Mouse (Mus musculus): Measurements from ENCODE around the gene Atp2c2. TPM values are rescaled to one million over a fixed set of nuclear protein-coding genes. Genes with fewer than 3 reads are reported as not detected.

The Atp2c2 gene
- polyA plus RNA-seq, 1 experiment = 0.28 TPM

- 91% methylated on average over 9 of the region's 9 CpGs for WGBS
- DNase-seq = no peak
- Histone ChIP-seq H3K27ac (ENCODE audit: insufficient read depth, low read length) (no peak overlapping the region), H3K4me3 (replicated peaks; ENCODE audit: insufficient read depth, low read depth, low read length) (no peak overlapping the region), H3K4me1 (ENCODE audit: control insufficient read depth, insufficient read depth, low read length) (no peaks in the 10 kb centered on the region), H3K27me3 (ENCODE audit: control insufficient read depth, insufficient read depth, low read length) (no peaks in the 10 kb centered on the region)
- TF ChIP-seq POLR2A (IDR thresholded peaks at IDR 0.05; ENCODE audit: borderline replicate concordance, insufficient read depth, low read length) (no peak), CTCF (IDR thresholded peaks at IDR 0.05; ENCODE audit: borderline replicate concordance, insufficient read depth, low read depth, low read length) (no peak)
These were observed 7.3 kb downstream of the Atp2c2 start for GRCm38 (mm10) chr8:119707146-119707545.

DNA sequence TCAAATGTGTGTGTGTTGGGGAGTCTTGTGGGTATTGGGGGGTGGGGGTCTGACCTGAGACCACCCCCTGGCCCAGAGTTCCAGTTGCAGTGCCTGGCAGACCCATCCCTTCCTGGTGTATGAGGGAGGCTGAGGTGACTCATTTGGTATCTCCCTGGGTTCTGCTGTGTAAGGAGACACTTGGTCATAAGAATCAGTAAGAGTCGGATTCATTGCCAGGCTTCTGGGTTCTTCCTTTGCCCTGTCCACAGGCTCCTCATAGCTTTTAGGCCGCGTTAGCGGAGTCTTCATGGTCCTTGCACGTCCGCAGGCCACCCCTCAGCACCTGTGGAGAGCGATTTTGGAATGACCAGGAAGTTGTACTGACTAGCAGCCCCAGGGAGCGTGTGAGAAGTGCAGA, 8.7 kb downstream of the Atp2c2 start:
- TF ChIP-seq POLR2A (IDR thresholded peaks at IDR 0.05; ENCODE audit: borderline replicate concordance, insufficient read depth, low read length) (no peak), CTCF (IDR thresholded peaks at IDR 0.05; ENCODE audit: borderline replicate concordance, insufficient read depth, low read depth, low read length) (no peak)
- no peak for DNase-seq
- 87% methylated on average over 8 of the region's 8 CpGs for WGBS

GRCm38 (mm10) chr8:119708878-119709702, 9.3 kb downstream of the Atp2c2 start:
- DNase-seq = no peak
- 58% methylated on average over 14 of the region's 14 CpGs for WGBS

More for the DNA sequence above, 8.7 kb downstream of the Atp2c2 start:
- Histone ChIP-seq H3K4me1 (ENCODE audit: control insufficient read depth, insufficient read depth, low read length) (no peaks in the 10 kb centered on the region), H3K27ac (ENCODE audit: insufficient read depth, low read length) (no peak overlapping the region), H3K4me3 (replicated peaks; ENCODE audit: insufficient read depth, low read depth, low read length) (no peak overlapping the region), H3K27me3 (ENCODE audit: control insufficient read depth, insufficient read depth, low read length) (no peaks in the 10 kb centered on the region)

GRCm38 (mm10) chr8:119709703-119710093, 9.9 kb downstream of the Atp2c2 start:
- WGBS = 83% methylated on average over 11 of the region's 11 CpGs

More at GRCm38 (mm10) chr8:119708878-119709702, 9.3 kb downstream of the Atp2c2 start:
- Histone ChIP-seq H3K27ac (ENCODE audit: insufficient read depth, low read length) (no peak overlapping the region), H3K4me1 (ENCODE audit: control insufficient read depth, insufficient read depth, low read length) (no peaks in the 10 kb centered on the region), H3K4me3 (replicated peaks; ENCODE audit: insufficient read depth, low read depth, low read length) (no peak overlapping the region), H3K27me3 (ENCODE audit: control insufficient read depth, insufficient read depth, low read length) (no peaks in the 10 kb centered on the region)
- TF ChIP-seq POLR2A (IDR thresholded peaks at IDR 0.05; ENCODE audit: borderline replicate concordance, insufficient read depth, low read length) (no peak), CTCF (IDR thresholded peaks at IDR 0.05; ENCODE audit: borderline replicate concordance, insufficient read depth, low read depth, low read length) (no peak)

GRCm38 (mm10) chr8:119712226-119712625, 12.4 kb downstream of the Atp2c2 start:
- 84% methylated on average over 6 of the region's 6 CpGs for WGBS

More at GRCm38 (mm10) chr8:119709703-119710093, 9.9 kb downstream of the Atp2c2 start:
- TF ChIP-seq CTCF (IDR thresholded peaks at IDR 0.05; ENCODE audit: borderline replicate concordance, insufficient read depth, low read depth, low read length) (no peak), POLR2A (IDR thresholded peaks at IDR 0.05; ENCODE audit: borderline replicate concordance, insufficient read depth, low read length) (no peak)
- no peak overlapping the region for H3K27ac ChIP-seq (ENCODE audit: insufficient read depth, low read length)
- no peaks in the 10 kb centered on the region for H3K4me1 ChIP-seq (ENCODE audit: control insufficient read depth, insufficient read depth, low read length)
- H3K27me3 ChIP-seq (ENCODE audit: control insufficient read depth, insufficient read depth, low read length) = no peaks in the 10 kb centered on the region
- H3K4me3 ChIP-seq (replicated peaks; ENCODE audit: insufficient read depth, low read depth, low read length) = no peak overlapping the region
- no peak for DNase-seq

GRCm38 (mm10) chr8:119713421-119713820, 13.6 kb downstream of the Atp2c2 start:
- TF ChIP-seq CTCF (IDR thresholded peaks at IDR 0.05; ENCODE audit: borderline replicate concordance, insufficient read depth, low read depth, low read length) (no peak), POLR2A (IDR thresholded peaks at IDR 0.05; ENCODE audit: borderline replicate concordance, insufficient read depth, low read length) (no peak)
- no peak for DNase-seq
- no peak overlapping the region for H3K27ac ChIP-seq (ENCODE audit: insufficient read depth, low read length)
- no peaks in the 10 kb centered on the region for H3K4me1 ChIP-seq (ENCODE audit: control insufficient read depth, insufficient read depth, low read length)
- no peaks in the 10 kb centered on the region for H3K27me3 ChIP-seq (ENCODE audit: control insufficient read depth, insufficient read depth, low read length)
- no peak overlapping the region for H3K4me3 ChIP-seq (replicated peaks; ENCODE audit: insufficient read depth, low read depth, low read length)
- WGBS = 84% methylated on average over 5 of the region's 5 CpGs

More at GRCm38 (mm10) chr8:119712226-119712625, 12.4 kb downstream of the Atp2c2 start:
- H3K4me3 ChIP-seq (replicated peaks; ENCODE audit: insufficient read depth, low read depth, low read length) = no peak overlapping the region
- H3K4me1 ChIP-seq (ENCODE audit: control insufficient read depth, insufficient read depth, low read length) = no peaks in the 10 kb centered on the region
- TF ChIP-seq CTCF (IDR thresholded peaks at IDR 0.05; ENCODE audit: borderline replicate concordance, insufficient read depth, low read depth, low read length) (no peak), POLR2A (IDR thresholded peaks at IDR 0.05; ENCODE audit: borderline replicate concordance, insufficient read depth, low read length) (no peak)
- no peak for DNase-seq
- H3K27ac ChIP-seq (ENCODE audit: insufficient read depth, low read length) = no peak overlapping the region
- H3K27me3 ChIP-seq (ENCODE audit: control insufficient read depth, insufficient read depth, low read length) = no peaks in the 10 kb centered on the region

DNA sequence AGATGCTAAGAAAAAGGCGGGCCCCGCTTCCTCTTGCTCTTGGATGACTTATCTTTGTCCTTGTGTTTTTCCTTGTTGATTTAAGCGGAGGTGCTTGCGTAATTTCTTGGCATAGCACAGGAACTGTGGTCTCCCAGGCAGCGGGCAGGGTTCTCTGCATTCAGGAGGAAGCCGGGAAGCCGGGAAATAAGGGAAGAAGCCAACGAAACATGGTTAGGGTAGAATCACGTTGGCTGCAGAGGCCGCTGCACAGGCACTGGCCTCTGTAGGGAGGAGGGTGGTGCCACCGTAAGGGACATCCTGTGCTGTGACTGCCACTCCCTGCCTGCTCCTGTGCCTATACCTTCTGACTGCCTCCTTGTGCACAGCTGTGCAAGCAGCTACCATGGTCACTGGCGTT, 15.4 kb downstream of the Atp2c2 start:
- DNase-seq = no peak
- Histone ChIP-seq H3K27me3 (ENCODE audit: control insufficient read depth, insufficient read depth, low read length) (no peaks in the 10 kb centered on the region), H3K4me3 (replicated peaks; ENCODE audit: insufficient read depth, low read depth, low read length) (no peak overlapping the region), H3K27ac (ENCODE audit: insufficient read depth, low read length) (no peak overlapping the region), H3K4me1 (ENCODE audit: control insufficient read depth, insufficient read depth, low read length) (no peaks in the 10 kb centered on the region)
- TF ChIP-seq POLR2A (IDR thresholded peaks at IDR 0.05; ENCODE audit: borderline replicate concordance, insufficient read depth, low read length) (no peak), CTCF (IDR thresholded peaks at IDR 0.05; ENCODE audit: borderline replicate concordance, insufficient read depth, low read depth, low read length) (no peak)
- WGBS = 61% methylated on average over 12 of the region's 12 CpGs

GRCm38 (mm10) chr8:119716730-119717299, 17.0 kb downstream of the Atp2c2 start:
- H3K4me1 ChIP-seq (ENCODE audit: control insufficient read depth, insufficient read depth, low read length) = no peaks in the 10 kb centered on the region
- H3K27me3 ChIP-seq (ENCODE audit: control insufficient read depth, insufficient read depth, low read length) = no peaks in the 10 kb centered on the region
- no peak overlapping the region for H3K27ac ChIP-seq (ENCODE audit: insufficient read depth, low read length)
- no peak overlapping the region for H3K4me3 ChIP-seq (replicated peaks; ENCODE audit: insufficient read depth, low read depth, low read length)
- TF ChIP-seq POLR2A (IDR thresholded peaks at IDR 0.05; ENCODE audit: borderline replicate concordance, insufficient read depth, low read length) (no peak), CTCF (IDR thresholded peaks at IDR 0.05; ENCODE audit: borderline replicate concordance, insufficient read depth, low read depth, low read length) (no peak)
- DNase-seq = no peak
